Mouse (Mus musculus) layer of hippocampus, adult 9-10 months (tissue): ENCODE results near the gene Eif3l.

Experiments used
- DNase-seq: peaks from one replicate; pipeline ENCODE4 v3.0.0; 2022; ENCODE audit warnings: low spot score

Eif3l gene

GRCm38 (mm10) chr15:79124331-79124875 is 49.4 kb downstream of the Eif3l start:
- no peak for DNase-seq

- DNase-seq, result no peak
Observed at GRCm38 (mm10) chr15:79126217-79126932, 51.4 kb downstream of the Eif3l start.

GRCm38 (mm10) chr15:79127101-79127500 is 52.1 kb downstream of the Eif3l start:
- no peak for DNase-seq

GRCm38 (mm10) chr15:79128208-79128607 is 53.2 kb downstream of the Eif3l start:
- no peak for DNase-seq

GRCm38 (mm10) chr15:79129311-79129710 is 54.3 kb downstream of the Eif3l start:
- DNase-seq, result no peak

GRCm38 (mm10) chr15:79130782-79131181 is 55.8 kb downstream of the Eif3l start:
- no peak for DNase-seq

GRCm38 (mm10) chr15:79131442-79131841 is 56.5 kb downstream of the Eif3l start:
- no peak for DNase-seq

GRCm38 (mm10) chr15:79133191-79133661 is 58.2 kb downstream of the Eif3l start:
- no peak for DNase-seq

- no peak for DNase-seq
Observed at GRCm38 (mm10) chr15:79134496-79135270, 59.7 kb downstream of the Eif3l start.

GRCm38 (mm10) chr15:79135332-79135731 is 60.4 kb downstream of the Eif3l start:
- DNase-seq, result no peak

GRCm38 (mm10) chr15:79135783-79136575 is 61.0 kb downstream of the Eif3l start:
- no peak for DNase-seq

GRCm38 (mm10) chr15:79139640-79140039 is 64.7 kb downstream of the Eif3l start:
- DNase-seq, result no peak

GRCm38 (mm10) chr15:79140866-79141565 is 66.0 kb downstream of the Eif3l start, which contains the start of the genes Polr2f and 1700088E04Rik:
Gene Polr2f, plus strand, starts transcription at chr15:79141009.
Gene 1700088E04Rik, minus strand, starts transcription at chr15:79141253.
- DNase-seq, result peak; percentile 81

- no peak for DNase-seq
Observed at GRCm38 (mm10) chr15:79141566-79141917, 66.6 kb downstream of the Eif3l start.

- no peak for DNase-seq
Observed at GRCm38 (mm10) chr15:79143316-79143715, 68.3 kb downstream of the Eif3l start.
